ENCODE assay signal across 31 mouse cellular contexts in the genomic region with DNA sequence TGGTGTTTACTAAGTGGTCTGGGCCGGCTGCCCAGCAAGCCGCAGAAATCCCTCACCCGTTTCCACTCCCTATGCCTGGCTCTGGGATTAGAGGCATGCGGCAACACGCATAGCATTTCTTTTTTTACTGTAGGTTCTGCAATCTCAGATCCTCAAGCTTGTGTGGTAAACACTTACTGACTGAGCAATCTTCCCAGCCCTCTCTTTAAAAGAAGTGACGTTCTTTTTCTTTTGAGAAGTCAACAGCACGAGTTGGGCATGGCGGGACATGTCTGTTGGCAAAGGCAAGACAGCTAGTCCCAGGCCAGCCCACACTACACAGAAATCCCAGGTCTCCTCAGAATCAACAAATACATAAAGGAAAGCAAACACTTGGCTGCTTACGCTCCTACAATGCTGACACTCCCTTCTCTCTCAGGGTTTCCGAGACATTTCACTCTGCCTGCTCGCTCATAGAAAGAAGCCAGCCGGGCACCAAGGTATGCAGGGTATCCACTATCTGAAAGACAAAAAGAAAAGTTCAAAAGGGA. TPM values are rescaled to one million over a fixed set of nuclear protein-coding genes. Genes with fewer than 3 reads are reported as not detected.
DNase-seq lines count a peak whose midpoint lies in the region; ATAC-seq and TF ChIP-seq lines count a peak whose summit lies in the region.
"Had no signal": no experiment of that assay in that cellular context is flagged by ENCODE, and none has a peak within 500 bp of the region (broad histone marks: within the 10 kb centered on the region; RNA-seq: fewer than 3 reads in every experiment).

No protein-coding gene starts in this region.

- H3K36me3 ChIP-seq in ES-E14 (ENCODE audit: control insufficient read depth, insufficient read depth, low read length, poor library complexity, severe bottlenecking): peaks cover 17% of the 10 kb centered on the region

- H3K4me3 ChIP-seq in lung, adult 2 months (replicated peaks; ENCODE audit: extremely low read depth, low read depth, low read length): no peak overlapping the region
- no peak overlapping the region for H3K4me3 ChIP-seq in ES-E14 (ENCODE audit: insufficient read depth in 1 of 2, low read depth in 1 of 2, low read length in 2 of 2, poor library complexity in 1 of 2, severe bottlenecking in 1 of 2)
- H3K4me3 ChIP-seq: gastrocnemius, adult 2 months; kidney, embryonic 15.5 days; layer of hippocampus, adult 2 months; left cerebral cortex, adult 2 months; lung, embryonic 15.5 days; midbrain, embryonic 10.5 days; midbrain, embryonic 15.5 days; neural tube, embryonic 15.5 days had no signal

- no peak for TF ChIP-seq CTCF in lung, adult 2 months (IDR thresholded peaks at IDR 0.05; ENCODE audit: insufficient read depth, low read length)

- peak overlapping the region; percentile 48; the same call in 1 of the 2 replicates for H3K9ac ChIP-seq in ES-E14 (ENCODE audit: insufficient read depth, low read depth, low read length, poor library complexity, severe bottlenecking)
- H3K9ac ChIP-seq: kidney, embryonic 15.5 days; liver, embryonic 14.5 days; lung, embryonic 15.5 days; midbrain, embryonic 15.5 days; neural tube, embryonic 15.5 days had no signal

- WGBS in lung, adult 2 months: 75% methylated on average over 12 of the region's 12 CpGs

- no peak overlapping the region; the same call in 1 of the 2 replicates for H3K27ac ChIP-seq in ES-E14 (ENCODE audit: insufficient read depth, low read depth, low read length, poor library complexity, severe bottlenecking)
- H3K27ac ChIP-seq: gastrocnemius, adult 2 months; kidney, embryonic 15.5 days; layer of hippocampus, adult 2 months; left cerebral cortex, adult 2 months; liver, embryonic 14.5 days; lung, embryonic 15.5 days; midbrain, embryonic 10.5 days; midbrain, embryonic 15.5 days; neural tube, embryonic 15.5 days had no signal

- H3K4me1 ChIP-seq in lung, adult 2 months (ENCODE audit: control insufficient read depth, insufficient read depth, low read length): no peaks in the 10 kb centered on the region
- 0 out of 4 replicates have a peak, but pooled peaks cover 0 to 3% of the 10 kb centered on the region in 2 experiments for H3K4me1 ChIP-seq in ES-E14 (ENCODE audit: control insufficient read depth in 2 of 2, insufficient read depth in 2 of 2, low read length in 2 of 2, poor library complexity in 1 of 2)
- H3K4me1 ChIP-seq: kidney, embryonic 15.5 days; lung, embryonic 15.5 days; midbrain, embryonic 10.5 days; midbrain, embryonic 15.5 days; neural tube, embryonic 15.5 days had no signal

- in situ Hi-C loops in ES-E14 (cut with MboI; ENCODE audit: low sequenced_read_pairs in 2 of 2, unreplicated experiment in 2 of 2): no loop called here

- intact Hi-C loops in left cerebral cortex, postnatal 14 days (cut with DNase I): no loop called here

- TF ChIP-seq POLR2A in lung, adult 2 months (IDR thresholded peaks at IDR 0.05; ENCODE audit: borderline replicate concordance, extremely low read depth, low read depth, low read length): no peak

- DNase-seq in lung, postnatal 25 days (ENCODE audit: low spot score): peak; percentile 14
- no peak for DNase-seq in lung, adult 2 months
- DNase-seq in ES-E14 (ENCODE audit: low read depth, low spot score): no peak
- DNase-seq in ZHBTc4 (ENCODE audit: low read depth, low spot score): peak; percentile 35
- peak; percentile 19 for DNase-seq in lung, postnatal 36 days
- no peak for DNase-seq in left cerebral cortex, postnatal 14 days (ENCODE audit: low spot score in 2 of 2)
- DNase-seq: adrenal gland, postnatal 25 days; B cell, adult 2 months; cerebellum, adult 11-12 months; cerebellum, postnatal 10 days; gastrocnemius, adult 2 months; heart, postnatal 14 days; kidney, adult 18-20 months; kidney, postnatal 25 days; liver; retina, postnatal 1 day; right cerebral cortex, postnatal 14 days; thymus, adult 2 months; thymus, postnatal 36 days had no signal

- ATAC-seq in erythroid progenitor cell, adult 5-6 weeks (replicated peaks; ENCODE audit: low FRiP score, poor library complexity, severe bottlenecking): no peak
- ATAC-seq: forebrain, embryonic 16.5 days; hindbrain, embryonic 16.5 days; midbrain, embryonic 15.5 days had no signal

- H3K9me3 ChIP-seq in ES-E14 (ENCODE audit: control insufficient read depth, insufficient read depth, low read depth, low read length): no peaks in the 10 kb centered on the region
- H3K9me3 ChIP-seq: G1E; kidney, embryonic 15.5 days; lung, embryonic 15.5 days; midbrain, embryonic 10.5 days; midbrain, embryonic 15.5 days; neural tube, embryonic 15.5 days had no signal

TF ChIP-seq in ES-E14, 5 proteins besides CTCF, POLR2A, EP300 and RAD21:
- no peak for TF ChIP-seq ZC3H11A (IDR thresholded peaks at IDR 0.05; ENCODE audit: borderline replicate concordance, low read depth, low read length)
- no peak for TF ChIP-seq CHD2 (IDR thresholded peaks at IDR 0.05; ENCODE audit: low read depth, low read length)
- no peak for TF ChIP-seq MAFK (IDR thresholded peaks at IDR 0.05; ENCODE audit: insufficient read depth, low read depth, low read length)
- no peak for TF ChIP-seq HCFC1 (IDR thresholded peaks at IDR 0.05; ENCODE audit: borderline replicate concordance, insufficient read depth, low read length)
- TF ChIP-seq ZNF384 (IDR thresholded peaks at IDR 0.05; ENCODE audit: low read depth, low read length): no peak

RNA-seq across cellular contexts. Expression of gene Gramd1c, which starts 38.1 kb away (rescaled TPM):
- 0.62 and 1.3 TPM in 2 replicates for polyA plus RNA-seq in lung, adult 2 months (2012; rRNA removed)
- 0.53 and 0.94 TPM in 2 replicates for total RNA-seq in ES-E14 (2012; rRNA removed)
- total RNA-seq in erythroid progenitor cell, adult 5-6 weeks (2015; ENCODE audit: low replicate concordance): 0.84 and 2.5 TPM in 2 replicates
- total RNA-seq in erythroid progenitor cell, adult 5-6 weeks (2017; ENCODE audit: low replicate concordance): 1.2 and 2.1 TPM in 2 replicates
- total RNA-seq in left cerebral cortex, postnatal 14 days (2021): 1 to 10 TPM; 2.8 to 3.0 TPM

RNA-seq across cellular contexts. Expression of gene Atp6v1a, which starts 38.3 kb away (rescaled TPM):
- polyA plus RNA-seq in lung, adult 2 months (2012; rRNA removed): 21.2 and 34.4 TPM in 2 replicates
- total RNA-seq in ES-E14 (2012; rRNA removed): 67.9 and 82.8 TPM in 2 replicates
- 13.0 TPM in 2 replicates for total RNA-seq in erythroid progenitor cell, adult 5-6 weeks (2015; ENCODE audit: low replicate concordance)
- 16.3 and 18.0 TPM in 2 replicates for total RNA-seq in erythroid progenitor cell, adult 5-6 weeks (2017; ENCODE audit: low replicate concordance)
- 100 to 1,000 TPM; 437 to 445 TPM for total RNA-seq in left cerebral cortex, postnatal 14 days (2021)

RNA-seq across cellular contexts. Expression of gene Naa50, which starts 38.4 kb away (rescaled TPM):
- polyA plus RNA-seq in lung, adult 2 months (2012; rRNA removed): 8.3 and 9.3 TPM in 2 replicates
- 43.0 and 72.5 TPM in 2 replicates for total RNA-seq in ES-E14 (2012; rRNA removed)
- total RNA-seq in erythroid progenitor cell, adult 5-6 weeks (2015; ENCODE audit: low replicate concordance): 34.0 and 35.0 TPM in 2 replicates
- total RNA-seq in erythroid progenitor cell, adult 5-6 weeks (2017; ENCODE audit: low replicate concordance): 36.5 and 47.6 TPM in 2 replicates
- total RNA-seq in left cerebral cortex, postnatal 14 days (2021): 10 to 100 TPM; 52.4 to 52.8 TPM

Comparison
In these comparisons a context has a peak if more than half of its experiments do, and no peak if none do; other contexts are left out.
1. DNase-seq: peak in lung, postnatal 25 days (single experiment), ZHBTc4 (single experiment) and lung, postnatal 36 days (single experiment); none in lung, adult 2 months (single experiment), ES-E14 (single experiment) and left cerebral cortex, postnatal 14 days (0 of 2).